Mouse (Mus musculus): ENCODE measurements around the gene Gm29564. TPM values are rescaled to one million over a fixed set of nuclear protein-coding genes. Genes with fewer than 3 reads are reported as not detected.
"Not testable (repeated sequence)": the region's sequence is repeated elsewhere in the genome, so short reads cannot be mapped to it uniquely, and the experiment has no call there.

Gene Gm29564
- polyA plus RNA-seq (2012; rRNA removed) (not detected in 2 replicates), polyA plus RNA-seq (2014; fragmentation: Nextera tagmentation; extraction: Ambion mirVana) (not detected in 2 replicates)

DNA sequence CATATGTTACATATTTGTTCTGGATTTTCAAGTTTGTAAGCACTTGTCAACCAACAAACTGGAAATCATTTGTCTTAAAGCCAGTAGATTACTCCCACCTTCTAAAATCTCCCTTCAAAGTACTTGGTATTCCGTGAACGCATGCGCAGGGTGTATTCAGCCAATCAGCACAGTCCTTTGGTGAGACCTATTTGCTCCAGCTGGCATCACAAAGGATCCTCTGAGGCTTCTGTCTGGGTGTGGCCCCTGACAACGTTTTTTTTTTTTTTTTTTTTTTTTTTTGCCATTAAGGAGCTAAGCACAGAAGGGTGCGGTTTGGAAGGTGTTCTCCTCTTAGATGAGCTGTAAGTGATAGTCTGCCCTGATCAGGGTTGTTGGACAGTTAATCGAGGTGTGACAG is at the start of gene Gm29564:
TSS of gene Gm29564 (plus strand) at position 301 of the 400 bp plus-strand sequence.
- H3K27ac ChIP-seq (replicated peaks; ENCODE audit: low read depth, low read length); H3K36me3 ChIP-seq (ENCODE audit: control insufficient read depth, insufficient read depth, low read length); H3K4me2 ChIP-seq (replicated peaks; ENCODE audit: low read depth, low read length, severe bottlenecking); H3K4me3 ChIP-seq (replicated peaks; ENCODE audit: low read length); H3K9me3 ChIP-seq (ENCODE audit: control insufficient read depth, low read length); H3K9ac ChIP-seq (ENCODE audit: low read depth, low read length, severe bottlenecking); H3K27me3 ChIP-seq (ENCODE audit: control insufficient read depth, insufficient read depth, low read length); DNase-seq (ENCODE audit: low spot score); ATAC-seq (ENCODE audit: low FRiP score, low read depth); H3K4me1 ChIP-seq (ENCODE audit: control insufficient read depth, insufficient read depth, low read length): not testable (repeated sequence)
- WGBS = no CpG with 5 or more reads among the region's 6 CpGs

Other genes starting within 250 kb of the Gm29564 start
- not detected in 2 replicates for gene Gm20867, start 249.8 kb upstream of the Gm29564 start, polyA plus RNA-seq (2012; rRNA removed)
- gene Gm20867, start 249.8 kb upstream of the Gm29564 start, polyA plus RNA-seq (2014; fragmentation: Nextera tagmentation; extraction: Ambion mirVana) = not detected in 2 replicates